In the genomic region with DNA sequence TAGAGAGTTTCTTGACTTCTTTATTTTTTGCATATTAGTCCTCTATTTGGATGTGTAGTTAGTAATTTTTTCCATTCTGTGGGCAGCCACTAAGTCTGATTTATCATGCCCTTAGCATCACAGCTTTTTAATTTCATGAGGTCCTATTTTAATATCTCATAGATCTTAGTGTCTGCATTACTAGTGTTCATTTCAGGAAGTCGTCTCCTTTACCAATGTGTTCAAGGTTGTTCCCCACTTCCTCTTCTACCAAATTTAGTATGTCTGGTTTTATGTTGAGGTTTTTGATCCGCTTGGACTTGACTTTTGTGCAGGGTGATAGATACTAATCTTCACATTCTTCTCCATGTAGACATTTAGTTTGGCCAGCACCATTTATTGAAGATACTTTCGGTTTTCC, we compare ENCODE assay signal across 23 mouse cellular contexts.
DNase-seq lines count a peak whose midpoint lies in the region; ATAC-seq and TF ChIP-seq lines count a peak whose summit lies in the region.
"Had no signal": no experiment of that assay in that cellular context is flagged by ENCODE, and none has a peak within 500 bp of the region (broad histone marks: within the 10 kb centered on the region; RNA-seq: fewer than 3 reads in every experiment).

No protein-coding gene starts in this region.

- DNase-seq in MEL (ENCODE audit: low read depth, low spot score), result peak; percentile 49
- DNase-seq in forebrain, postnatal 0 days, result no peak
- DNase-seq in hindbrain, embryonic 11.5 days (ENCODE audit: low spot score), result no peak
- no peak for DNase-seq in layer of hippocampus, adult 9-10 months (ENCODE audit: low spot score)
- DNase-seq: adrenal gland, adult 8-10 months; adrenal gland, postnatal 14 days; adrenal gland, postnatal 36 days; B cell, adult 2 months; cerebellum, adult 18-20 months; cerebellum, adult 8-10 months; cerebellum, adult 9-11 months; cerebellum, postnatal 14 days; cerebellum, postnatal 36 days had no signal

- no peak overlapping the region for H3K27ac ChIP-seq in MEL (ENCODE audit: control insufficient read depth, low read depth, low read length)
- no peak overlapping the region for H3K27ac ChIP-seq in forebrain, postnatal 0 days (ENCODE audit: low read depth, low read length)
- no peak overlapping the region for H3K27ac ChIP-seq in hindbrain, embryonic 11.5 days (ENCODE audit: low read depth, low read length)
- H3K27ac ChIP-seq: embryonic facial prominence, embryonic 10.5 days; embryonic facial prominence, embryonic 12.5 days; forebrain, embryonic 13.5 days; forebrain, embryonic 15.5 days had no signal

- no peak overlapping the region for H3K4me2 ChIP-seq in forebrain, postnatal 0 days (ENCODE audit: low read depth)
- no peak overlapping the region for H3K4me2 ChIP-seq in hindbrain, embryonic 11.5 days (replicated peaks; ENCODE audit: low read depth, low read length)
- H3K4me2 ChIP-seq: embryonic facial prominence, embryonic 12.5 days; forebrain, embryonic 13.5 days; forebrain, embryonic 15.5 days had no signal

- no peaks in the 10 kb centered on the region for H3K9me3 ChIP-seq in MEL (replicated peaks; ENCODE audit: insufficient read depth, low read length)
- H3K9me3 ChIP-seq in forebrain, postnatal 0 days (ENCODE audit: low read length), result no peaks in the 10 kb centered on the region
- no peaks in the 10 kb centered on the region for H3K9me3 ChIP-seq in hindbrain, embryonic 11.5 days (ENCODE audit: control insufficient read depth, low read length)
- H3K9me3 ChIP-seq: embryonic facial prominence, embryonic 10.5 days; embryonic facial prominence, embryonic 12.5 days; forebrain, embryonic 13.5 days; forebrain, embryonic 15.5 days; G1E had no signal

- no peak for TF ChIP-seq RAD21 in MEL (IDR thresholded peaks at IDR 0.05; ENCODE audit: low read depth, low read length)

- 0 out of 2 replicates have a peak, but pooled peaks have one; percentile 32 for ATAC-seq in common myeloid progenitor, adult 5-6 weeks (replicated peaks; ENCODE audit: low read depth, poor library complexity, severe bottlenecking)
- ATAC-seq in forebrain, postnatal 0 days, result no peak
- ATAC-seq in hindbrain, embryonic 11.5 days (ENCODE audit: low FRiP score), result no peak
- ATAC-seq: activated CD4-positive, CD25-positive, alpha-beta regulatory T cell, adult 4 months; CD4-positive, CD25-positive, alpha-beta regulatory T cell, adult 4 months; forebrain, embryonic 13.5 days; forebrain, embryonic 15.5 days; Patski had no signal

- no peak for TF ChIP-seq POLR2A in MEL (IDR thresholded peaks at IDR 0.05; ENCODE audit: control insufficient read depth in 1 of 2, insufficient read depth in 1 of 2, low read depth in 1 of 2, low read length in 2 of 2, poor library complexity in 1 of 2)

- no peak for TF ChIP-seq CTCF in MEL (IDR thresholded peaks at IDR 0.05 in 2 of 3, conservative IDR thresholded peaks at IDR 0.05 in 1 of 3; ENCODE audit: control insufficient read depth in 1 of 3, insufficient read depth in 1 of 3, low read depth in 2 of 3, low read length in 3 of 3, poor library complexity in 1 of 3, severe bottlenecking in 1 of 3)
- TF ChIP-seq CTCF in forebrain, postnatal 0 days (IDR thresholded peaks at IDR 0.05; ENCODE audit: low read depth), result no peak

- no peaks in the 10 kb centered on the region; a peak in 1 of 4 replicates for H3K36me3 ChIP-seq in MEL (ENCODE audit: control insufficient read depth in 1 of 2, insufficient read depth in 2 of 2, low read length in 2 of 2)
- no peaks in the 10 kb centered on the region for H3K36me3 ChIP-seq in forebrain, postnatal 0 days (ENCODE audit: insufficient read depth)
- H3K36me3 ChIP-seq in hindbrain, embryonic 11.5 days (ENCODE audit: control insufficient read depth, insufficient read depth, low read length), result no peaks in the 10 kb centered on the region
- H3K36me3 ChIP-seq: embryonic facial prominence, embryonic 10.5 days; embryonic facial prominence, embryonic 12.5 days; forebrain, embryonic 15.5 days; G1E had no signal

- H3K79me2 ChIP-seq in MEL (ENCODE audit: control insufficient read depth, insufficient read depth, low read length, poor library complexity), result no peaks in the 10 kb centered on the region

- no peak overlapping the region for H3K9ac ChIP-seq in MEL (ENCODE audit: control insufficient read depth, low read depth, low read length, poor library complexity, severe bottlenecking)
- H3K9ac ChIP-seq in forebrain, postnatal 0 days, result no peak overlapping the region
- no peak overlapping the region for H3K9ac ChIP-seq in hindbrain, embryonic 11.5 days (ENCODE audit: low read depth, low read length)
- H3K9ac ChIP-seq: embryonic facial prominence, embryonic 12.5 days; forebrain, embryonic 13.5 days; forebrain, embryonic 15.5 days had no signal

- TF ChIP-seq EP300 in MEL (IDR thresholded peaks at IDR 0.05; ENCODE audit: low read depth in 1 of 2, low read length in 2 of 2), result peak in 1 of 2 experiments; percentile 40; a peak in 1 of 4 replicates

- no peaks in the 10 kb centered on the region for H3K27me3 ChIP-seq in MEL (ENCODE audit: control insufficient read depth in 1 of 2, insufficient read depth in 2 of 2, low read length in 2 of 2)
- H3K27me3 ChIP-seq in forebrain, postnatal 0 days (ENCODE audit: insufficient read depth, low read length), result no peaks in the 10 kb centered on the region
- no peaks in the 10 kb centered on the region for H3K27me3 ChIP-seq in hindbrain, embryonic 11.5 days (ENCODE audit: control insufficient read depth, insufficient read depth, low read length)
- H3K27me3 ChIP-seq: CH12.LX; embryonic facial prominence, embryonic 12.5 days; forebrain, embryonic 13.5 days; forebrain, embryonic 15.5 days had no signal

- 82% methylated on average over 3 of the region's 3 CpGs for WGBS in forebrain, postnatal 0 days
- 79% methylated on average over 3 of the region's 3 CpGs for WGBS in hindbrain, embryonic 11.5 days

- H3K4me1 ChIP-seq in MEL (ENCODE audit: control insufficient read depth in 1 of 2, insufficient read depth in 2 of 2, low read length in 2 of 2), result no peaks in the 10 kb centered on the region
- H3K4me1 ChIP-seq in forebrain, postnatal 0 days (ENCODE audit: insufficient read depth), result no peaks in the 10 kb centered on the region
- no peaks in the 10 kb centered on the region for H3K4me1 ChIP-seq in hindbrain, embryonic 11.5 days (replicated peaks; ENCODE audit: control insufficient read depth, insufficient read depth, low read length)
- H3K4me1 ChIP-seq: embryonic facial prominence, embryonic 10.5 days; embryonic facial prominence, embryonic 12.5 days; forebrain, embryonic 13.5 days; forebrain, embryonic 15.5 days had no signal

- no peak overlapping the region for H3K4me3 ChIP-seq in MEL (ENCODE audit: control insufficient read depth in 1 of 2, insufficient read depth in 1 of 2, low read depth in 2 of 2, low read length in 2 of 2)
- H3K4me3 ChIP-seq in forebrain, postnatal 0 days (ENCODE audit: low read depth, low read length), result no peak overlapping the region
- H3K4me3 ChIP-seq in hindbrain, embryonic 11.5 days (ENCODE audit: low read depth, low read length), result no peak overlapping the region
- H3K4me3 ChIP-seq: embryonic facial prominence, embryonic 10.5 days; embryonic facial prominence, embryonic 12.5 days; forebrain, embryonic 13.5 days; forebrain, embryonic 15.5 days had no signal

TF ChIP-seq in MEL, 35 proteins besides CTCF, POLR2A, EP300 and RAD21:
- TF ChIP-seq HCFC1 (IDR thresholded peaks at IDR 0.05; ENCODE audit: low read depth, low read length), result no peak
- TF ChIP-seq ZKSCAN1 (IDR thresholded peaks at IDR 0.05; ENCODE audit: low read depth, low read length), result no peak
- TF ChIP-seq MAX (IDR thresholded peaks at IDR 0.05; ENCODE audit: low read length), result no peak
- no peak for TF ChIP-seq CHD1 (IDR thresholded peaks at IDR 0.05; ENCODE audit: low read depth, low read length)
- no peak for TF ChIP-seq GATA1 (IDR thresholded peaks at IDR 0.05; ENCODE audit: low read depth, low read length)
- TF ChIP-seq ZC3H11A (IDR thresholded peaks at IDR 0.05; ENCODE audit: low read depth, low read length), result no peak
- no peak for TF ChIP-seq NELFE (IDR thresholded peaks at IDR 0.05; ENCODE audit: low read depth, low read length)
- TF ChIP-seq KAT2A (conservative IDR thresholded peaks at IDR 0.05; ENCODE audit: low read depth, low read length), result no peak
- TF ChIP-seq TCF12 (IDR thresholded peaks at IDR 0.05; ENCODE audit: low read depth, low read length), result no peak
- TF ChIP-seq RCOR1 (IDR thresholded peaks at IDR 0.05; ENCODE audit: low read depth, low read length), result no peak
